In genomic region chr1:75293331-75293701, GRCm38 (mm10) we compare ENCODE assay signal across 20 mouse cellular contexts. TPM values are rescaled to one million over a fixed set of nuclear protein-coding genes. Genes with fewer than 3 reads are reported as not detected.
DNase-seq lines count a peak whose midpoint lies in the region; ATAC-seq and TF ChIP-seq lines count a peak whose summit lies in the region.
"Had no signal": no experiment of that assay in that cellular context is flagged by ENCODE, and none has a peak within 500 bp of the region (broad histone marks: within the 10 kb centered on the region; RNA-seq: fewer than 3 reads in every experiment).

No protein-coding gene starts in this region.

- no peaks in the 10 kb centered on the region for H3K36me3 ChIP-seq in heart, embryonic 15.5 days
- no peaks in the 10 kb centered on the region for H3K36me3 ChIP-seq in kidney, embryonic 14.5 days (ENCODE audit: control insufficient read depth, insufficient read depth, low read length)
- H3K36me3 ChIP-seq in spleen, adult 2 months (ENCODE audit: control insufficient read depth, insufficient read depth, low read length), result no peaks in the 10 kb centered on the region
- H3K36me3 ChIP-seq in forebrain, embryonic 15.5 days, result no peaks in the 10 kb centered on the region
- H3K36me3 ChIP-seq: embryonic facial prominence, embryonic 12.5 days; liver, embryonic 15.5 days; neural tube, embryonic 12.5 days had no signal

- ATAC-seq in heart, embryonic 15.5 days (replicated peaks; ENCODE audit: insufficient number of reproducible peaks, insufficient read depth, low FRiP score, low read depth), result no peak
- no peak for ATAC-seq in kidney, embryonic 14.5 days (ENCODE audit: low FRiP score, low TSS enrichment)
- no peak for ATAC-seq in forebrain, embryonic 15.5 days (replicated peaks)
- ATAC-seq: forebrain, postnatal 0 days had no signal

- no peaks in the 10 kb centered on the region for H3K9me3 ChIP-seq in heart, embryonic 15.5 days (replicated peaks)
- no peaks in the 10 kb centered on the region for H3K9me3 ChIP-seq in kidney, embryonic 14.5 days (ENCODE audit: control insufficient read depth, low read length)
- no peaks in the 10 kb centered on the region for H3K9me3 ChIP-seq in forebrain, embryonic 15.5 days
- H3K9me3 ChIP-seq: embryonic facial prominence, embryonic 12.5 days; liver, embryonic 15.5 days; neural tube, embryonic 12.5 days had no signal

- no peak overlapping the region for H3K4me3 ChIP-seq in heart, embryonic 15.5 days
- H3K4me3 ChIP-seq in kidney, embryonic 14.5 days (ENCODE audit: low read length), result no peak overlapping the region
- no peak overlapping the region for H3K4me3 ChIP-seq in spleen, adult 2 months (ENCODE audit: extremely low read depth, insufficient read depth, insufficient read length)
- H3K4me3 ChIP-seq in forebrain, embryonic 15.5 days, result no peak overlapping the region
- H3K4me3 ChIP-seq: embryonic facial prominence, embryonic 12.5 days; layer of hippocampus, adult 2 months; left cerebral cortex, adult 2 months; liver, embryonic 15.5 days; neural tube, embryonic 12.5 days had no signal

- H3K4me2 ChIP-seq in heart, embryonic 15.5 days, result no peak overlapping the region
- no peak overlapping the region for H3K4me2 ChIP-seq in kidney, embryonic 14.5 days (replicated peaks; ENCODE audit: low read depth, low read length)
- no peak overlapping the region for H3K4me2 ChIP-seq in forebrain, embryonic 15.5 days (replicated peaks)
- H3K4me2 ChIP-seq: embryonic facial prominence, embryonic 12.5 days; liver, embryonic 15.5 days; neural tube, embryonic 12.5 days had no signal

- H3K27me3 ChIP-seq in heart, embryonic 15.5 days, result peaks cover 4% of the 10 kb centered on the region; the same call in 1 of the 2 replicates
- no peaks in the 10 kb centered on the region for H3K27me3 ChIP-seq in kidney, embryonic 14.5 days (ENCODE audit: control insufficient read depth, insufficient read depth, low read length)
- H3K27me3 ChIP-seq in spleen, adult 2 months (ENCODE audit: control insufficient read depth, insufficient read depth, low read length), result no peaks in the 10 kb centered on the region
- H3K27me3 ChIP-seq in forebrain, embryonic 15.5 days, result no peaks in the 10 kb centered on the region
- H3K27me3 ChIP-seq: embryonic facial prominence, embryonic 12.5 days; liver, embryonic 15.5 days; neural tube, embryonic 12.5 days had no signal

- 64% methylated on average over 5 of the region's 5 CpGs for WGBS in heart, embryonic 15.5 days
- WGBS in kidney, embryonic 14.5 days, result 78% methylated on average over 5 of the region's 5 CpGs
- WGBS in spleen, adult 2 months, result 82% methylated on average over 5 of the region's 5 CpGs
- 93% methylated on average over 5 of the region's 5 CpGs for WGBS in forebrain, embryonic 15.5 days

- no peak for TF ChIP-seq POLR2A in spleen, adult 2 months (IDR thresholded peaks at IDR 0.05; ENCODE audit: low read depth, low read length)

- no peak for DNase-seq in heart, adult 8-10 months (ENCODE audit: low spot score)
- no peak for DNase-seq in kidney, postnatal 25 days
- DNase-seq in spleen, adult 2 months (ENCODE audit: low read depth in 1 of 2, low spot score in 2 of 2), result no peak
- DNase-seq in spleen, postnatal 4 days (ENCODE audit: low spot score in 2 of 2), result no peak
- DNase-seq: cerebellum, adult 8-10 months; forebrain, postnatal 0 days; spleen, adult 18-20 months; thymus, postnatal 25 days had no signal

- H3K27ac ChIP-seq in heart, embryonic 15.5 days, result peak overlapping the region; percentile 39; the same call in 1 of the 2 replicates
- H3K27ac ChIP-seq in kidney, embryonic 14.5 days (ENCODE audit: low read depth, low read length), result peak overlapping the region; percentile 31
- peak overlapping the region; percentile 9; the same call in 1 of the 2 replicates for H3K27ac ChIP-seq in spleen, adult 2 months (ENCODE audit: insufficient read depth, low read length)
- no peak overlapping the region for H3K27ac ChIP-seq in forebrain, embryonic 15.5 days (replicated peaks)
- H3K27ac ChIP-seq: layer of hippocampus, adult 2 months; liver, embryonic 15.5 days; neural tube, embryonic 12.5 days had no signal

- TF ChIP-seq CTCF in spleen, adult 2 months (IDR thresholded peaks at IDR 0.05; ENCODE audit: extremely low read depth, insufficient read depth, insufficient read length, insufficient replicate concordance), result no peak

- no peak overlapping the region for H3K9ac ChIP-seq in heart, embryonic 15.5 days
- H3K9ac ChIP-seq in kidney, embryonic 14.5 days (ENCODE audit: low read depth, low read length), result no peak overlapping the region
- no peak overlapping the region for H3K9ac ChIP-seq in forebrain, embryonic 15.5 days (replicated peaks)
- H3K9ac ChIP-seq: embryonic facial prominence, embryonic 12.5 days; forebrain, postnatal 0 days; liver, embryonic 15.5 days; neural tube, embryonic 12.5 days had no signal

- peaks cover 11% of the 10 kb centered on the region for H3K4me1 ChIP-seq in heart, embryonic 15.5 days (replicated peaks)
- peaks cover 15% of the 10 kb centered on the region; the same call in 1 of the 2 replicates for H3K4me1 ChIP-seq in kidney, embryonic 14.5 days (ENCODE audit: control insufficient read depth, insufficient read depth, low read length)
- no peaks in the 10 kb centered on the region for H3K4me1 ChIP-seq in spleen, adult 2 months (ENCODE audit: control insufficient read depth, insufficient read depth, insufficient read length)
- peaks cover 18% of the 10 kb centered on the region for H3K4me1 ChIP-seq in forebrain, embryonic 15.5 days
- H3K4me1 ChIP-seq: liver, embryonic 15.5 days had no signal

RNA-seq across cellular contexts. Expression of gene Resp18, which starts 15.1 kb away (rescaled TPM):
- 0.18 and 2.4 TPM in 2 replicates for polyA plus RNA-seq in heart, embryonic 15.5 days (2015; fragmentation: Nextera tagmentation; extraction: Ambion mirVana)
- total RNA-seq in heart, adult 8-10 months (2022), result not detected
- polyA plus RNA-seq in kidney, embryonic 14.5 days (2014; fragmentation: Nextera tagmentation; extraction: Ambion mirVana), result not detected in 2 replicates
- 0.18 TPM in 1 of 2 replicates, not detected in the other for polyA plus RNA-seq in spleen, adult 2 months (2012; rRNA removed)
- polyA plus RNA-seq in forebrain, embryonic 15.5 days (2015; fragmentation: Nextera tagmentation; extraction: Ambion mirVana), result 38.6 and 51.0 TPM in 2 replicates
- total RNA-seq: gastrocnemius, adult 18-20 months; megakaryocyte-erythroid progenitor cell, adult 5-6 weeks had no signal
- polyA plus RNA-seq: gonadal fat pad, adult 2 months; limb, embryonic 11.5 days; liver, embryonic 15.5 days had no signal

RNA-seq across cellular contexts. Expression of gene Dnpep, which starts 24.5 kb away (rescaled TPM):
- 108 and 123 TPM in 2 replicates for polyA plus RNA-seq in heart, embryonic 15.5 days (2015; fragmentation: Nextera tagmentation; extraction: Ambion mirVana)
- total RNA-seq in heart, adult 8-10 months (2022), result 10 to 100 TPM; 85.4 to 89.1 (median 86.9) TPM
- polyA plus RNA-seq in kidney, embryonic 14.5 days (2014; fragmentation: Nextera tagmentation; extraction: Ambion mirVana), result 146 and 150 TPM in 2 replicates
- 76.1 and 81.0 TPM in 2 replicates for polyA plus RNA-seq in spleen, adult 2 months (2012; rRNA removed)
- 162 and 163 TPM in 2 replicates for polyA plus RNA-seq in forebrain, embryonic 15.5 days (2015; fragmentation: Nextera tagmentation; extraction: Ambion mirVana)

RNA-seq across cellular contexts. Expression of gene Ptprn, which starts 29.0 kb away (rescaled TPM):
- 0.45 and 1.0 TPM in 2 replicates for polyA plus RNA-seq in heart, embryonic 15.5 days (2015; fragmentation: Nextera tagmentation; extraction: Ambion mirVana)
- 1 to 10 TPM; 1.4 to 3.2 (median 1.8) TPM for total RNA-seq in heart, adult 8-10 months (2022)
- 0.08 TPM in 1 of 2 replicates, not detected in the other for polyA plus RNA-seq in kidney, embryonic 14.5 days (2014; fragmentation: Nextera tagmentation; extraction: Ambion mirVana)
- 0.22 and 0.35 TPM in 2 replicates for polyA plus RNA-seq in spleen, adult 2 months (2012; rRNA removed)
- polyA plus RNA-seq in forebrain, embryonic 15.5 days (2015; fragmentation: Nextera tagmentation; extraction: Ambion mirVana), result 6.9 and 8.7 TPM in 2 replicates
- total RNA-seq: gastrocnemius, adult 18-20 months had no signal

RNA-seq across cellular contexts. Expression of gene Dnajb2, which starts 57.1 kb away (rescaled TPM):
- 41.4 and 43.0 TPM in 2 replicates for polyA plus RNA-seq in heart, embryonic 15.5 days (2015; fragmentation: Nextera tagmentation; extraction: Ambion mirVana)
- 100 to 1,000 TPM; 102 to 135 (median 117) TPM for total RNA-seq in heart, adult 8-10 months (2022)
- polyA plus RNA-seq in kidney, embryonic 14.5 days (2014; fragmentation: Nextera tagmentation; extraction: Ambion mirVana), result 13.2 and 14.4 TPM in 2 replicates
- polyA plus RNA-seq in spleen, adult 2 months (2012; rRNA removed), result 32.6 and 45.8 TPM in 2 replicates
- polyA plus RNA-seq in forebrain, embryonic 15.5 days (2015; fragmentation: Nextera tagmentation; extraction: Ambion mirVana), result 53.0 and 54.0 TPM in 2 replicates

Comparison
In these comparisons a context has a peak if more than half of its experiments do, and no peak if none do; other contexts are left out.
1. RNA of gene Resp18, which starts 15.1 kb away (polyA plus RNA-seq): 38.6 to 51.0 TPM in forebrain, embryonic 15.5 days; 0.18 to 2.4 TPM in heart, embryonic 15.5 days, not detected in kidney, embryonic 14.5 days and 0.18 TPM in spleen, adult 2 months; every median in the first group is over 10 times any median in the second.